Comparison of ENCODE assay signal across 9 mouse cellular contexts in genomic region chr1:155423801-155424200, GRCm38 (mm10).
"Had no signal": no experiment of that assay in that cellular context is flagged by ENCODE, and none has a peak within 500 bp of the region (broad histone marks: within the 10 kb centered on the region; RNA-seq: fewer than 3 reads in every experiment).

No protein-coding gene starts in this region.

- ATAC-seq: midbrain, embryonic 13.5 days; midbrain, embryonic 15.5 days had no signal

- DNase-seq: lung, embryonic 14.5 days; lung, postnatal 10 days; lung, postnatal 36 days; right cerebral cortex, postnatal 14 days; thymus, adult 2 months; thymus, postnatal 25 days; thymus, postnatal 4 days had no signal
